Mouse (Mus musculus): ENCODE measurements around the gene Cenpl. TPM values are rescaled to one million over a fixed set of nuclear protein-coding genes. Genes with fewer than 3 reads are reported as not detected.
"Not testable (repeated sequence)": the region's sequence is repeated elsewhere in the genome, so short reads cannot be mapped to it uniquely, and the experiment has no call there.

Cenpl gene
- under 1 TPM; 0.34 to 0.74 (median 0.41) TPM for total RNA-seq (2022)

- peak; percentile 88 to 93 for DNase-seq (ENCODE audit: low spot score in 2 of 2)
Observed at GRCm38 (mm10) chr1:161070352-161071271, at the start of gene Cenpl, which contains the start of gene Dars2. TSS of gene Cenpl (plus strand) at chr1:161070713. TSS of gene Dars2 (minus strand) at chr1:161070658.

GRCm38 (mm10) chr1:161025410-161026210 lies 44.9 kb upstream of the Cenpl start:
- DNase-seq (ENCODE audit: low spot score in 2 of 2), result no peak

GRCm38 (mm10) chr1:161027196-161027595 lies 43.3 kb upstream of the Cenpl start:
- no peak for DNase-seq (ENCODE audit: low spot score in 2 of 2)

- DNase-seq (ENCODE audit: low spot score in 2 of 2), result not testable (repeated sequence)
Observed at GRCm38 (mm10) chr1:161028427-161028826, 42.1 kb upstream of the Cenpl start.

- no peak for DNase-seq (ENCODE audit: low spot score in 2 of 2)
Observed at GRCm38 (mm10) chr1:161030058-161030457, 40.5 kb upstream of the Cenpl start.

GRCm38 (mm10) chr1:161031881-161032280 lies 38.6 kb upstream of the Cenpl start:
- no peak for DNase-seq (ENCODE audit: low spot score in 2 of 2)

- DNase-seq (ENCODE audit: low spot score in 2 of 2), result no peak
Observed at GRCm38 (mm10) chr1:161032345-161032744, 38.2 kb upstream of the Cenpl start.

- DNase-seq (ENCODE audit: low spot score in 2 of 2), result no peak
Observed at GRCm38 (mm10) chr1:161033856-161034434, 36.6 kb upstream of the Cenpl start.

GRCm38 (mm10) chr1:161034435-161035280 lies 35.9 kb upstream of the Cenpl start, which contains the start of gene Zbtb37:
TSS of gene Zbtb37 (minus strand) at chr1:161034849.
- peak; percentile 97 for DNase-seq (ENCODE audit: low spot score in 2 of 2)

GRCm38 (mm10) chr1:161035281-161035785 lies 35.2 kb upstream of the Cenpl start:
- no peak for DNase-seq (ENCODE audit: low spot score in 2 of 2)

- no peak for DNase-seq (ENCODE audit: low spot score in 2 of 2)
Observed at GRCm38 (mm10) chr1:161035786-161036404, 34.6 kb upstream of the Cenpl start.

- DNase-seq (ENCODE audit: low spot score in 2 of 2), result no peak
Observed at GRCm38 (mm10) chr1:161036411-161036841, 34.1 kb upstream of the Cenpl start.

- DNase-seq (ENCODE audit: low spot score in 2 of 2), result no peak
Observed at GRCm38 (mm10) chr1:161037026-161037425, 33.5 kb upstream of the Cenpl start.

- DNase-seq (ENCODE audit: low spot score in 2 of 2), result no peak
Observed at GRCm38 (mm10) chr1:161037599-161037998, 32.9 kb upstream of the Cenpl start.

GRCm38 (mm10) chr1:161038004-161038403 lies 32.5 kb upstream of the Cenpl start:
- no peak for DNase-seq (ENCODE audit: low spot score in 2 of 2)

- DNase-seq (ENCODE audit: low spot score in 2 of 2), result no peak
Observed at GRCm38 (mm10) chr1:161038968-161039721, 31.4 kb upstream of the Cenpl start.

- DNase-seq (ENCODE audit: low spot score in 2 of 2), result no peak
Observed at GRCm38 (mm10) chr1:161039741-161040425, 30.6 kb upstream of the Cenpl start.

GRCm38 (mm10) chr1:161040426-161040770 lies 30.1 kb upstream of the Cenpl start:
- DNase-seq (ENCODE audit: low spot score in 2 of 2), result no peak

- no peak for DNase-seq (ENCODE audit: low spot score in 2 of 2)
Observed at GRCm38 (mm10) chr1:161040855-161041254, 29.7 kb upstream of the Cenpl start.

Data from gastrocnemius, adult 8-10 months (tissue).